Comparison of ENCODE assay signal across 24 mouse cellular contexts in genomic region chr7:66305714-66306198, GRCm38 (mm10). TPM values are rescaled to one million over a fixed set of nuclear protein-coding genes. Genes with fewer than 3 reads are reported as not detected.
DNase-seq lines count a peak whose midpoint lies in the region; ATAC-seq lines count a peak whose summit lies in the region.
"Had no signal": no experiment of that assay in that cellular context is flagged by ENCODE, and none has a peak within 500 bp of the region (broad histone marks: within the 10 kb centered on the region; RNA-seq: fewer than 3 reads in every experiment).

No protein-coding gene starts in this region.

- H3K4me1 ChIP-seq in hindbrain, embryonic 14.5 days (replicated peaks; ENCODE audit: control insufficient read depth, insufficient read depth, low read length), result no peaks in the 10 kb centered on the region
- peaks cover 6% of the 10 kb centered on the region; the same call in 1 of the 2 replicates for H3K4me1 ChIP-seq in hindbrain, embryonic 10.5 days (replicated peaks)
- H3K4me1 ChIP-seq: kidney, embryonic 15.5 days; midbrain, embryonic 10.5 days had no signal

- H3K9me3 ChIP-seq in hindbrain, embryonic 14.5 days (ENCODE audit: control insufficient read depth, low read length), result no peaks in the 10 kb centered on the region
- H3K9me3 ChIP-seq in hindbrain, embryonic 10.5 days, result no peaks in the 10 kb centered on the region
- H3K9me3 ChIP-seq: kidney, embryonic 15.5 days; midbrain, embryonic 10.5 days had no signal

- no peaks in the 10 kb centered on the region for H3K36me3 ChIP-seq in hindbrain, embryonic 14.5 days (replicated peaks; ENCODE audit: control insufficient read depth, insufficient read depth)
- no peaks in the 10 kb centered on the region for H3K36me3 ChIP-seq in hindbrain, embryonic 10.5 days
- H3K36me3 ChIP-seq: midbrain, embryonic 10.5 days had no signal

- no peaks in the 10 kb centered on the region for H3K27me3 ChIP-seq in hindbrain, embryonic 14.5 days (ENCODE audit: control insufficient read depth, insufficient read depth, low read length)
- H3K27me3 ChIP-seq in hindbrain, embryonic 10.5 days (ENCODE audit: insufficient read depth, poor library complexity, severe bottlenecking), result no peaks in the 10 kb centered on the region
- H3K27me3 ChIP-seq: kidney, embryonic 15.5 days had no signal

- no peak overlapping the region for H3K4me2 ChIP-seq in hindbrain, embryonic 14.5 days (replicated peaks)
- H3K4me2 ChIP-seq: kidney, embryonic 15.5 days had no signal

- intact Hi-C loops in heart, postnatal 25 days (cut with DNase I), result no loop called here

- ATAC-seq in hindbrain, embryonic 14.5 days (ENCODE audit: low FRiP score), result no peak
- ATAC-seq: forebrain, embryonic 16.5 days; intestine, embryonic 16.5 days had no signal

- H3K27ac ChIP-seq in hindbrain, embryonic 14.5 days, result peak overlapping the region; percentile 34; the same call in 1 of the 2 replicates
- no peak overlapping the region for H3K27ac ChIP-seq in hindbrain, embryonic 10.5 days
- H3K27ac ChIP-seq: kidney, embryonic 15.5 days; midbrain, embryonic 10.5 days had no signal

- H3K9ac ChIP-seq in hindbrain, embryonic 14.5 days, result no peak overlapping the region
- H3K9ac ChIP-seq: kidney, embryonic 15.5 days had no signal

- WGBS in hindbrain, embryonic 14.5 days, result 75% methylated on average over 16 of the region's 16 CpGs
- 87% methylated on average over 16 of the region's 16 CpGs for WGBS in hindbrain, embryonic 10.5 days

- H3K4me3 ChIP-seq in hindbrain, embryonic 14.5 days (replicated peaks; ENCODE audit: low read length), result no peak overlapping the region
- H3K4me3 ChIP-seq in hindbrain, embryonic 10.5 days, result no peak overlapping the region
- H3K4me3 ChIP-seq: erythroblast, embryonic 14.5 days; kidney, embryonic 15.5 days; midbrain, embryonic 10.5 days had no signal

- DNase-seq in heart, adult 11 months, result peak; percentile 94
- no peak for DNase-seq in heart, postnatal 25 days (ENCODE audit: low spot score)
- DNase-seq in hindbrain, embryonic 14.5 days (ENCODE audit: low spot score), result no peak
- DNase-seq in hindbrain, embryonic 10.5 days (ENCODE audit: low spot score), result no peak
- peak; percentile 20 for DNase-seq in lung, postnatal 36 days
- no peak for DNase-seq in lung, postnatal 14 days
- DNase-seq in heart, postnatal 4 days, result peak; percentile 36
- DNase-seq: adrenal gland, adult 8-10 months; cerebellum, adult 11-12 months; cerebellum, postnatal 25 days; lung, adult 18-20 months; thymus, postnatal 36 days had no signal

RNA-seq across cellular contexts. Expression of gene Gm10974, which starts 59.9 kb away (rescaled TPM):
- not detected for total RNA-seq in heart, postnatal 25 days (2021)
- not detected in 2 replicates for polyA plus RNA-seq in hindbrain, embryonic 14.5 days (2014; fragmentation: Nextera tagmentation; extraction: Ambion mirVana)
- polyA plus RNA-seq in hindbrain, embryonic 10.5 days (2016; fragmentation: Nextera tagmentation; extraction: Ambion mirVana), result not detected in 2 replicates
- not detected for total RNA-seq in heart, postnatal 4 days (2021)
- total RNA-seq: adrenal gland, adult 8-10 months; gastrocnemius, adult 18-20 months; heart, adult 18-20 months; layer of hippocampus, postnatal 25 days; left cerebral cortex, postnatal 25 days; liver, adult 2 months; neutrophil, adult 5-6 weeks had no signal
- polyA plus RNA-seq: erythroblast, embryonic 14.5 days; forebrain, embryonic 16.5 days; intestine, embryonic 16.5 days; kidney, embryonic 15.5 days; liver, adult 2 months; midbrain, embryonic 10.5 days; testis, adult 2 months had no signal

Comparison
In these comparisons a context has a peak if more than half of its experiments do, and no peak if none do; other contexts are left out.
1. DNase-seq: peak in heart, adult 11 months (single experiment), lung, postnatal 36 days (single experiment) and heart, postnatal 4 days (single experiment); none in heart, postnatal 25 days (single experiment), hindbrain, embryonic 14.5 days (single experiment), hindbrain, embryonic 10.5 days (single experiment) and lung, postnatal 14 days (single experiment).